Mouse (Mus musculus): Measurements from ENCODE around the gene Iqcf3.
"Not testable (repeated sequence)": the region's sequence is repeated elsewhere in the genome, so short reads cannot be mapped to it uniquely, and the experiment has no call there.

Gene Iqcf3

DNA sequence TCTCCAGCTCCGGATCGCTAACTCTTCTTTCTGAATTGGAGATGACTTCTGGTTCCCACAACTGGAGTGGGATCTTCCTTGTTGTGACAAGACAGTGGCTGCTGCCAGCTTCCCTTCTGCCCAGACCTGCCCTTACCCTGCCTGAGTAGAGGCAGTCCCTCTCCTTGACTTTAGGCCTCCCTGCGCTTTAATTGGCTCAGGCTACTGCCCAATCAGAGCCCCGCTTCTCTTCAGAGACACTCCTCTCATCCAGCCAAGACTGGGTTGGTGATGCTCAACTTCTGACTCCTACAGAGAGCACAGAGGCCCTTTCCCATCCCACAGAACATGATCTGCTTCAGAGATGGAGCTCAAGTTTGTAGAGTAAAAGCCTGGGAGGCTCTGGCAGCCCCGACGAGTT lies 57.2 kb downstream of the Iqcf3 start:
- no peak for DNase-seq

DNA sequence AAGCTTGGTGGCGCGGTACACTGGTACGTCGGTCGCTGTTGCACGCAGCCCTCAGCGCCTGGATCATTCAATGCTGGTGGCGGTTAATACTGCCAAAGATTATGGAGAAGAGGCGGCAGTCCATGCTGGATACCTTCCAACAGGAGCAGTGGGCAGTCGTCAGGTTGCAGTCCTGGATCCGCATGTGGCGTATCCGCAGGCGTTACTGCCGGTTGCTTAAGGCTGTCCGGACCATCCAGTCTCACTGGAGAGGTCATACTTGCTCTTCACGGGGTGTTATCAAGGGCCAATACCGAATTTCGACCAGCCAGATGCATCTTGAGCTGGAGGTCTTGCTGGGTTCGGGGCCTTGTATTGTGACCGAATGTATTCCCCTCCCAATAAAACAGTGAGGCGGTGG lies 59.6 kb downstream of the Iqcf3 start:
- no peak for DNase-seq

DNA sequence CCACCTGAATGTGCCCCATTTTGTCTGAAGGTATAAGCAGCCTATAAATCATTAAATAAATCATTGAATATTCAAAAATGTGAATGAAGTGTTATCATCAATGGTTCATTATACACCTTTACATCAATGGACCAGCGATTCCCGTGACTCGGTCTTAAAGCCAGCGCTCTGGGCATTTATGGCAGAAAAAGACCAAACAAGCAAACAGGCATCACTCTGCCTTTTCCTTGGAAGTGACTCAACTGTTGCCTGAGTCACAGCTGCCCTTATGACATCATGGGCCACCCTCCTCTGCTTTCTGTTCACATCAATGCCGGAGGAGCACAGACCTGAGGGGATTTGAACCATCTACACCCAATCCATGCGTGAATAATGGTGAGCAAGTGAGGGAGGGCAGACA lies 61.8 kb downstream of the Iqcf3 start, which contains the start of gene Iqcf1:
Gene Iqcf1 (plus strand): TSS at position 301 of the 400 bp plus-strand sequence.
- DNase-seq, result no peak

DNA sequence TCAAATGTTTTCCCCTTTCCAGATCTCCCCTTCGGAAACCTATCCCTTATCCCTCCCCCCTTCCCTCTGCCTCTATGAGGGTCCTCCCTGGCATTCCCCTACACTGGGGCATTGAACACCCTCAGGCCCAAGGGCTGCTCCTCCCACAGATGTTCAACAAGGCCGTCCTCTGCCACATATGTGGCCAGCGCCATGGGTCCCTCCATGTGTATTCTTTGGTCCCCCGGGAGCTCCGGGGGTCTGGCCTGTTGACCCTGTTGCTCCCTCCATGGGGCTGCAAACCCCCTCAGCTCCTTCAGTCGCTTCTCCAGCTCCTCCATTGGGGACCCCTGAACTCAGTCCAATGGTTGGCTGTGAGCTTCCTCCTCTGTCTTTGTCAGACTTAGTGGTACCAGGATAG lies 73.8 kb downstream of the Iqcf3 start:
- DNase-seq, result not testable (repeated sequence)

DNA sequence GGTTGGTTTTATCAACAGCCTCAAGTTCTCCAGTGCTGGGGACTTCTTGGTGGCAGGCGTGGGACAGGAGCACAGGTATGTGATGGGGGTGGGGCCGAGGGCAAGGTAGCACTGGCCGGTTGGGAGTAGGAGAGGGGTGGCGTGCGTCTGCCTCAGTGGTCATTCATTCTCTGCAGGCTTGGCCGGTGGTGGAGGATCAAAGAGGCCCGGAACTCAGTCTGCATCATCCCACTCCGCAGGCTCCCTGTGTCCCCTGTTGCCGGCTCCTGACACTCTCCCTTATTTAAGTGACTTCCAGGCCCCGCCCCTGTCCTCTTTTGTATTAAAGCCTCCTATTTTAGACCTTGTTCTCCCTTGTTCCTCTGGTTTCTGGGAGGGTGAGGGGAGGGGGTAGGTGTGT lies 76.4 kb downstream of the Iqcf3 start:
- no peak for DNase-seq

DNA sequence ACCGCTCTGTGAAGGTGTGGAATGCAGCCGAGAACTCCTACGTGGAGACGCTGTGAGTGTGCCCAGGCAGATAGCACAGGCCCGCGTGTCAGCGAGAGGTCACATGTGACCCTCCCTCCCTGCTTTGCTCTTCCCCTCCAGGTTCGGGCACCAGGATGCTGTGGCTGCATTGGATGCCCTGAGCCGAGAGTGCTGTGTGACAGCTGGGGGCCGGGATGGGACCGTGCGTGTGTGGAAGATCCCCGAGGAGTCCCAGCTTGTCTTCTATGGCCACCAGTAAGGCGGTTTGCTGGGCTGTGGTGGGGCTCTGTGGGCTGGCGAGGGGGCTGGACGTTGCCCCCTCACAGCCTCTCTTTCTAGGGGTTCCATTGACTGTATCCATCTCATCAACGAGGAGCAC lies 77.8 kb downstream of the Iqcf3 start:
- DNase-seq, result peak; percentile 4

DNA sequence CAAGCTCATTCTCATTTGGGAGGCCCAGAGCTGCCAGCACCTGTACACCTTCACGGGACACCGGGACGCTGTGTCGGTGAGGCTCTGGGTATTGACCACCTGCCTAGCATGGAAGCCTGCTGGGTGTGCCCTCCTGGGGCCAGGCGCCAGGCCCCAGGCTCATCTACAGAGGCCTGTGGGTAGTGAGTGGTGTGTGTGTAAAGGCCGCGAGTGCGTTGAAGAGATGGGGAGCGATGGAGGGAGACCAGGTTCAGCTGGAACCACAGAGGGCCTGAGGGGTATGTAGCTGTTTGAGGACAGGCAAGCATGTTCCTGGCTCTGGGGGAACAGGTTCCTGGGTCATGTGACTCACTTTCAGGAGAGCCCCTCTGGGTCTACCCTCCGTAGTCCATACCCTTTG lies 78.3 kb downstream of the Iqcf3 start:
- DNase-seq, result peak; percentile 4

DNA sequence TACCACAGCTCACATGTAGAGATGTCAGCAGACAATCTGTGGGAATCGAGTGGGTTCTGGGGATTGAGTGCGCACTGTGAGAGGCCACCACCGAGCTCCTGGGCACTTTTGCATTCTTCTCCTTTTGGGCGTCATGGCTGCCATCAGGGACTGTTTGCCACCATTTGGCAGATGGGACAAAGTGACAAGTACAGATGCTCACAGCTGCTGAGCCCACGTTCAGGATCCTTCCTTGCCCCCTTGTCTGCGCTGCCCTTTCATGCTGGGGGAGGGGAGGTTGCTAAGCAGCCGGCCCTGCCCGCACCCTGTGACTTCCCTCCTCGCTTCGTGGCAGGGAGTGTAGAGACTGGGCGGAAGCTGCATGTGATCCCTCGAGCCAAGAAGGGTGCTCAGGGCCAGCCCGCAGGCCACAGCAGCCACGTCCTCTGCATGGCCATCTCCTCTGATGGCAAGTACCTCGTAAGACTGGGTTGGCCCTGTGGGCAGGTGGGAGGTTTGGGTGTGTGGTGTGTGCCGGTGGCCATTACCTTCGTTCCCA lies 78.8 kb downstream of the Iqcf3 start:
- peak; percentile 2 for DNase-seq

DNA sequence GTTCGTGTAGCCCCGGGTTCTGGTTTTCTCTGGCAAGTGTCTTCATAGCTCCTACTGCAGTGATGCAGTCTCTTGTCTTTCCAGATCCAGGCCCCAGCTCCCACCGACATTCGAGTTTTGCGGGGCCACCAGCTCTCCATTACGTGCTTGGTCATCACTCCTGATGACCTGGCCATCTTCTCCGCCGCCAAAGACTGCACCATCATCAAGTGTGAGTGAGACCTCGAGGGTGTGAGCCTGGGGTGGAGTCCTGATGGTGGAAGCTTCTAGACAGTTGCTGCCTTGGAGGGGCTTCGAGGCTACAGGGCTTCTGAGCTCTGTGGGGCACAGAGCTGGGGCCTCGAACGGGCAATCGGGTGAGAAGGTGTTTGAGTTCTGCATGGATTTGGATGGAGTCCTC lies 79.8 kb downstream of the Iqcf3 start:
- peak; percentile 3 for DNase-seq

DNA sequence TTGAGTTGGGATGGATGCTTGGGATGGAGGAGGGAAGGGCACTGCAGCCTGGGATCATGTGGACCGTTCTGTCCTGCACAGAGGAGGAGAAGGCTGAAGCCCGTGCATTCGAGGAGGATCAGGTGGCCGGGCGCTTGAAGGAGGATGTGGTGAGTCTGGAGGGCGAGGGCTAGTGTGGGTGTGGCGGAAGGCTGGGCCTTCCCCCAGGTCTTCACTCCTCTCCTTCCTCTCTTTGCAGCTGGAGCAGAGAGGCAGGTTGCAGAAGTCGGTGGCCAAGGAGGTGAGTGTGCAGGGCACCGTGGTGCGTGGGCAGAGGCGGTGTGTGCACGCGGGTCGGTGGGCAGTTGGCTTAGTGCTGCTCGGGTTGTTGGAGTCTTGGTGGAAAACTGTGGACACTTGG lies 80.4 kb downstream of the Iqcf3 start:
- peak; percentile 4 for DNase-seq

DNA sequence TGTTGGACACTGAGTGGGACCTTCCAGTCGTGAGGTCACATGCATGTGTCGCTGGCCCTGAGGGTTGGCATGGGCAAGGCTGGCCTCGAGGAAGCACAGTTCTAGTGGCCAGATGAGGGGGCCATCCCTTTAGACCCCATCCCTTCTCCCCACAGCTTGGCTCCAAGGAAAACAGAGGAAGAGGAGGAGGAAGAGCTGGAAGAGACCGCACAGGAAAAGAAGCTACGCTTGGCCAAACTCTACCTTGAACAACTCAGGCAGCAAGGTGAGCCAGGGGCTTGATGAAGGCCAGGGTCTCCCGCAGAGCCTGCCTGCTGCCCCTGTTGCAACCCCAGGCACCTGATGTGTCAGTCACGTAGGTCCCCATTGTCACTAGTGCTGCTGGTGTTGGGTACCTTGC lies 80.9 kb downstream of the Iqcf3 start:
- DNase-seq, result peak; percentile 6

DNA sequence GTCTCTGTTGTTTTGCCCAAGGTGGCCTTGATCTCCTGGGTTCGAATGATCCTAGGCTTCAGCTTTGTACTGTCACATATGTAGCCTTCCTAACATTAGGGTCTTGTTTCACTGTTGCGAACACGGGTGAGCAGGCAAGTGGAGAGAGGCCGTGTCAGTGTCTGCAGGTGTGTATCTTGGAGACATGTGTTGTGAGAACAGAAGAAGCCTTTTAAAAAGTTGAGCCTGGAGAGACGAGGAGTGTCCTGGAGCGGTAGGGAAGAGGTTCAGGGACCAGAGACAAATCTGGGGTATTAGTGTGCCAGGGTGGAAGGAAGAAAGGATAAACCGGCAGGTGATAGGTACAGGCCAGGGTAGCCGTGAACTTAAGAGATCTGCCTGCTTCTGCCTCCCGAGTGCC lies 83.3 kb downstream of the Iqcf3 start:
- DNase-seq, result peak; percentile 5

DNA sequence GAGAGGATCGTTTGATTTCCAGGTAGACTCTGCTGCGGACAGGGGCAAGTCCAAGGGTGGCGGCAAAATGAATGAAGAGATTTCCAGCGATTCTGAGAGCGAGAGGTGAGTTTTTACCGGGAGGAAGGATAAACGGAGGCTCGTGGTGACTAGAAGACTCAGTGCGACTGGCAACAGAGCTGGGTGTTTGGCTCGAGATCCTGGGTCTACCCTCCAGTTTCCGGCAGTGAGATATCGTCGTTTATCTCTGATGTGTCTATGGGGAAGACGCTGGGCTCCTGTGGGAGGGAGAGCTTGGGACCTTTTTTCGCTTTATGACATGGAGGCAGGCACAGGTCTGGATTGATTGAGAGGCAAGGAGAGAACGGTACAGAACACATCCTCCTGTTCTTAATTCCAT lies 83.8 kb downstream of the Iqcf3 start:
- no peak for DNase-seq

DNA sequence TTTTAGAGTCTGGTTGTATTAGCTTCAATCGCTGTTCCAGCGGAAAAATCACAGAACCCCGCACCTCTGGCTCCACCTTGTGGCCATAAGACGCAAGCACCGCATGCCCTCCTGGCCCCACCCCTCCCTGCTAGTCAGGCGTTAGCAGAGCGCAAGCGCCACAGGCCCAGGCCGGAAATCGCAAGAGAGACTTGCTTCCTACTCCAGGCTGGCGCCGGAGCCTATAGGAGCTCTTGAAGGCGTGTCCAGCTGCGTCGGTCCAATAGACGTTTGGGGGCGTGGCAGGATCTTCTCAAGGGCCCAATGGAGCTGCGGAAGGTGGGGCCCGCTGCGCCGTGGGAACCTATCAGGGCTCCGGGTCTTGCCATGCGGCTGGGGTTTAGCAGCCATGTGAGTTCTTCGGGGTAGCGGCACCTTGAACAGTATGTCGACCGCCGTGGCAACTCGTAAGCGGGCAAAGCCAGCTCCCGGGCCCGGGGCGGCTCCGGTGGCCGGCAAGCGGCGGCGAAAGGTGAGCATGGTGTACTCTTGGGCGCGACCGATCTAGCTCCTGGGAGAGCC lies 84.4 kb downstream of the Iqcf3 start, which contains the start of gene Parp3:
Gene Parp3 (minus strand): TSS at position 26 of the 561 bp plus-strand sequence.
- peak; percentile 99 for DNase-seq

DNA sequence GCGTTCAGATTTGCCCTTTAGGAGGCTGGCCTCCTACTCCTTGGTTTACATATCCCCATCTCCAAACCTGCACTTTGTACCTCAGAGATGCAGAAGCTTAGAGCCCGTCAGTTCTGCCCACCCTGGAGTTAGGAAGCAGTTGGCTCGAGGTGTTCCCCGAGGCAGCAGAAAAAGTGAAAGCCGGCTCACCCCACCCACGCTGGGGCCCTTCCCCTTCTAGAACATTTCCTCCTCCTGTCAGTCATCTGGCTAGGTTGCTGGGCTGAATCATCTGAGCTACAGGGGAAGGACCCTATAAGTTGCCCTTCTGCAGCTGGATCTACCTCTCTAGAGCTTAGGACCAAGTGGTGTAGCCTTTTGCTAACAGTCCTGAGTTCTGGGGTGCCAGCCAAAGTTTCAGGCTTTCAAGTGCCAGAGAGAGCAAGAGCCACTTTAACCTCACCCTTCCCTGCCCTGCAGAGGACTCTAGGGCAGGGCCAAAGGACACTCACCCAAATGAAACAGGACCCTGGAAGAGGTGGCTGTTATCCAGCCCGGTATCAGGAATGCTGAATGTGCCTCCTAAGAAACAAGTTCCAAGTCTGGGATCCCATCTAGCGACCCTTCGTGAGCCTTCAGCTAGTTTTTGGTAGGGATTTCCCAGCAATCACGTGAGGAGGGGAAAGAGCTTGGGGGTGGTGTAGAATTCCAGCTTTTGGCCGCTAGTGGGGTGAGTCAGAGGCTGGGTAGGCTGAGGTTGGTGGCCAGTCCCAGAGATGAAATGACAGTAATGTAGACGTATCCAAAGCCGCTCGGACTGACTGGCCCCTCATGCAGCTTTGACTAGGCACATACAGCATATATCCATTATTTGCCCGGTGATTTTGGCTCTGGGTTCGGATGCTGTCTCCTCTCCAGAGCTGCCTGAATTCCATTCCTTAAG lies 85.2 kb downstream of the Iqcf3 start:
- DNase-seq, result no peak

DNA sequence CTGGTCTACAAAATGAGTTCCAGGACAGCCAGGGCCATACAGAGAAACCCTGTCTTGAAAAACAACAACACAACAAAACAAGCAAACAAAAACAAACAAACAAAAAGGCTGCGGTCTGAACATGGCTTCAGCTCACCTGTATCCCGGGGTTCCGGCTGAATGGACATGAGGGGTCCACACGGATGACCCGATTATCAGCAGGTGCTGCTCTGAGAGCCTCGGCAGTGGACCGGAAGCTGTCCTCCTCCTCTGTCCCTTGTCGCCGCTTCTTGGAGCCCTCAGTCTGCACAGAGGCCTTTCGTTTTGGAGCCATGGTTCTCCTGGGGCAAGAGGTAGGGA lies 85.8 kb downstream of the Iqcf3 start, which contains the start of gene Rrp9:
Gene Rrp9 (plus strand): TSS at position 301 of the 339 bp plus-strand sequence.
- peak; percentile 19 for DNase-seq

DNA sequence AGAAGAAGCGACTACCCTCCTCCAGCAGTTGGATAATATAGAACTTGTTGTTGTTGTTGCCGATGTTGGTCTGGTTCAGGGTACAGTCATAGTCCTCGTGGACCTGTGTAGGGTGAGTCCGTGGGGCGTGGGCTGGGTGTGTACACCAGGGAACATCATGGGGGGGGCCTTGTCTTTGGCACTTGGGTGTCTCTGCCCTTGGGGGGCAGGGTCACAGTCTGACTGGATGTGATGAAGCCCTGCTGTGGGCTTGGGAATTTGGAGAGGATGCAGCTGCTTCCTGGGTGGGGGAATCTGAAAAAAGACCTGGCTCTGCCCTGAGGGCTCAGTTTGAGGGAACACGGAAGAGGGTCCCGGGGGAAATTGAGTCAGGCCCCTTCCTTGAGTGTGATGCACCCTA lies 86.4 kb downstream of the Iqcf3 start:
- DNase-seq, result peak; percentile 48

DNA sequence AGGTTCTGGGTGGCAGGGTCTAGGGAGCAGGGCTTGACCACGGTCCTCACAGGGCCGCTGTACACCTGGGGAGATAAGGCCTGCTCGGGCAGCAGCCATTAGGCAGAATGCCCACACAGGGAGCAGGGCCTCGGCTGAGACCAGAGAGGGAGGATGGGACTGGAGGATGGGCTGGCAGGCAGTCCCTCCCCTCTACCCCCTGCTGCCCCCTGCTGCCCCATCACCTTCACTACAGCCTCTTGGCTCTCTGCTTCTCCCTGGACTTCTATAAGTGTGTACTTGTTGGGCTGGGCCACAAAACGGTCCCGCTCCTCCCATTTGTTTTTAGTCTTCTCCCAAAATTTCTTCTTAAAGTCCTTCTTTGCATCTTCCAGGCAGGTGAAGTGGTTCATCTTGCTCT lies 87.0 kb downstream of the Iqcf3 start:
- peak; percentile 78 for DNase-seq

DNA sequence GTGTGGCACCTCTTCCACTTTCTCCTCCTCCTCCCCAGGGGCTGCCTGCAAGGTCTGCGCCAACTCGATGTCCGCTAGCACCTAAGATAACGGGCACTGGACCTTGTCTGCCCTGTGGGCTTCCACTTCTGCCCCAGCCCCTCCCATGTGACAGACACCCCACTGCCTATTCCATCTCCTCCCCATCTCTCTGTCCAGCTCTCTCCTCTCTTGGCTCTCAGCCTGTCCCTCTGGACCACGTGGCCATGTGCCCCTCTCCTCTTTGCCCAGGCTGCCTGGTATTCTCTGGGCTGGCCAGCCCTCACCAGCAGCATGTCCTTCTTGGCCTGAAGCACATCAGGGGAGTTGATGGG lies 87.7 kb downstream of the Iqcf3 start:
- DNase-seq, result peak; percentile 45

DNA sequence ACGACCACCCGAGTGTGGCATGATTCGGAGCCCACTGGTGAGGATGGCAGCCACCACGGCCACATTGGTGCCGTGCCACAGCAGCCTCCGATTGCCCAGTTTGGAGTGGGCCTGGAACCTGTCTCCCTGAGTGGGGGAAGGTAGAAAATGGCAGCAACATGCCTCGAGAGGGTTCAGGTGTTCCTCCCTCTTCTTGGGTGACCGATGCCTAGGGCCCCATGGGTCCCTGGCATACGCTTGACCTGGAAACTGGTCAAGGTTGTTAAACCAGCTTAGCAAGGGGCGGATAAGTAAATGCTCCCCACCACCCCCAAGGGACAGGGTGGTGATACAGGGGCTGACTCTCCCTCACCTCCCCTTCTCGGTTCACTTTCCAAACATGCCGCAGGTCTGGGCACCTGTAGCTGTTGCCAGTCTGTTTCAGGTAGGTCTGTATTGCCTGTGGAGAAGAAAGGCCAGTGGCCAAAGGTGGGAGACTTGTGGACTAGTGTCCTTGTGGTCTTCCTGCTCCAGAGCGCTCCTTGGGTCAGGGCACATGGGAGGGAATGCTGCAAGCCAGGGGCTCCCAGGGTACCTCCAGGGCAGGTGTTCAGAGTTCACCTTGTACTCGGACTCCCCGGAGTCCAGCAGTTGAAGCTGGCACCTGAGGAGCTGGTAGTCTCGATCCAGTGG lies 88.2 kb downstream of the Iqcf3 start:
- DNase-seq, result peak; percentile 38

DNA sequence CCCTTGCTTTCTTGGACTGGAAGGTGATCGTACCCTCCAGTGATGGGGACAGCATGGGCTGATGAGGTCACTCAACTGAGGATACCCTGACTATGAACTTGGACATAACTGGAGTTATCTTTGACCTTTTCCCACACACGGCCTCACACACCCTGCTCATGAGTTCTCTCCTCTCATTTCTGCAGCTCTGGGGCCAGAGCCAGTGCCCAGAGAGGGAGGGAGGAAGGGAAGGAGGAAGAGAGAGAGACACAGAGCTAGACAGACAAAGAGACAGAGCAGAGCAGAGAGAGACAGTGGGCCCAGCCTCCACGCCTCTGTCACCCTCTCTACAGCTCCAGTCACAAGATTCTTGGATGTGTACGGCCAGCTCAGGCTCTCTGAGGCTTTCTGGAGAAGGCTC lies 89.1 kb downstream of the Iqcf3 start:
- DNase-seq, result peak; percentile 21

DNA sequence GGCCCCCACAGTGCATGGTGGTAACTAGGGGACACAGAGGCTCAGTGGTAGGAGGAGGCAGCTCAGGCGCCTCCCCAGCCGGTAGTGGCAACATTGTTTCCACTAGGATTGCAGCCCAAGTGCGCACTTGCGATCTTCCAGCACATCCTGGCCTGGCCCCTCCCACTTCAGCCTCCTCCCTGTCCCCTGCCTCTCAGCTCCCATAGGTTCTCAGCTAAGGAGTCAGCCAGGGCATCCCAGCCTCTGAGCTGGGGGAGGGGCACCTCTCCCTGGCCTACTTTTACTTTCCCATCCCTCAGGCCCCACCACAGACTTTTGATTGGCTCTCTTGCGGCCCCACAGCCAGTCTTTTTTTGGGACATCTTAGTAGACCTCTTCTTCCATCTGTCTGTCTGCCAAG lies 89.5 kb downstream of the Iqcf3 start:
- peak; percentile 48 for DNase-seq

DNA sequence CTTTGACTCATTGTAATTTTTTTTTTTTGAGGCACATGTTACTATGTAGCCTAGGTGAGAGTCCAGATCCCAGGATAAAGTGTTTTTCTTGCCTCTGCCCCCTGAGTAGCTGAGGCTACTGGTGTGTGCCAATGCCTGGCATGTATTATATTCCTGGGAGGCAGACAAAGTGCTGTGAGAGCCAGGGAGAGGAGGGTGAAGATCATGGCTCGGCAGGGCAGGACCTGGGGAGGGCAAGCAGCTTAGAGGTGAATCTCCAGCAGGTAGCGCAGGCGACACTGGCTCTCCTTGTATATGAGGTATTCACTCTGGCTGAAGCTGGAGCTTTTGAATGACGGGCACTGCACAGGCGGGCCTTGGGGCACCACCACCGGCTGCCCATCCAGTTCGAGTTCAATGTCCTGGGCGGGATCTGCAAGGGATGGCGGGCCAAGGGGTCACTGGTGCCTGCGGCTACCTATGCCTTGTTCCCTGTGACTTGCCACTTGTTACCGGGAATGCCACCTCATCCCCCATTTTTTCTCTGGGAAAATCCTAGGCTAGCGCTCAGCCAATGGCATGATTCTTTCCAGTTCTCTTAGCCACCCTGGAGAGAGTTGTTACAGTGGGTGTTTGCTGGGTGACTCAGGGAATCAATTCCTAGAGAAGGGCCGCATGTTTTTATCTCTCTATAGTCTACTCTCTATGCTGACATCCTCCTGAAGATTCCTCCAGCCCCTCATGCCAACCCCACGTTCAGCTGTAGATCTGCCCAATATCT lies 90.3 kb downstream of the Iqcf3 start:
- DNase-seq, result peak; percentile 19

All from cerebellum, adult 11 months (tissue).